Mouse (Mus musculus) erythroblast, adult 5-6 weeks (primary cell): ENCODE results near the gene Sigirr. TPM values are rescaled to one million over a fixed set of nuclear protein-coding genes. Genes with fewer than 3 reads are reported as not detected.
A peak's percentile ranks its signal among the peaks of the same experiment; 100 is the strongest.

Experiments
- ATAC-seq: replicated peaks from 2 replicates; pipeline ENCODE4 v1.8.0; 2016; ENCODE audit warnings: moderate number of reproducible peaks, mild to moderate bottlenecking, moderate TSS enrichment, inconsistent platforms; ENCODE audit not compliant: poor library complexity, low FRiP score, severe bottlenecking
- total RNA-seq, 2 experiments: library from RNA; stranded (forward) in 1 of 2; stranded (reverse) in 1 of 2; fragments of 150-400 nt in 1 of 2; fragments of 200-764, 138-1000 nt in 1 of 2; gene quantifications; 2 replicates each; pipeline versions ENCODE4 v1.2.3 to v1.2.4; 2015 to 2017; ENCODE audit warnings: low replicate concordance in 2 of 2

The Sigirr gene
- total RNA-seq, 2 experiments from 2014 or later = 4.2 to 4.4 TPM

DNA sequence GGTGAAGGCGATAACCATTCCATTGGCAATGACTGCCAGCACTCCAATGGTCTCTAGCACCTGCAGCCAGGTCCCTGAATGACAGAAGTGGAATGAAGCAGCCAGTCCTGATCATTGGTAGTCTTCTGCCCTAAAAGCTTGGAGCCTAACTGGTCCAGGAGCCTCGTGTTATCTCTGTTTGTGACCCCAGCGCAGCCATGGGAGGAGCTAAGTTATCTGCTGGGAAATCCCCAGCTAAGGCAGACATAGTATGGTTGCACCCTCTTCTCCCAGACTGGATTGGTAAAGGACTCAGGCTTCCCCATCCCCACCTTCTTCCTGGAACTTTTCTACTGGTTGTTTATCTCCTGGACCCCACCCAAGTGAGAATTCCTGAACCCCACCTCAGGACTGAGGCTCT lies 2.8 kb upstream of the Sigirr start:
- peak; percentile 52 for ATAC-seq

DNA sequence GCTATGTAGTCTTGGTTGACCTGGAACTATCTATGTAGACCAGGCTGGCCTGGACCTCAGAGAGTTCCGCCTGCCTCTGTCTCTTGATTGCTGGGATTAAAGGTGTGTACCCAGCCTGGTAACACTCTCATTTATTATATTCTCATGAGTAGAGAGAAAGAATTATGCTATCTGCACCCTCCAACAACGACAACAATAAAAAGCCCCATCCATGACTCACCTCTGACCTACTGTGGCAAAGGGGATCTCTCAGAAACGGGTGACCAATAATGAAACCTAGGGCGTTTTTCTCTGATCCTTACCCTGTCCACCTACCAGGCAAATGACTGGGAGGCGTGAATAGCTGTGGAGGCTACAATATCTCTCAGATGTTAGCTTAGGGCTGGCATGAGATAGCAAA lies 3.2 kb downstream of the Sigirr start:
- ATAC-seq = no peak

GRCm38 (mm10) chr7:141096649-141097056 lies 3.7 kb downstream of the Sigirr start:
- no peak for ATAC-seq

DNA sequence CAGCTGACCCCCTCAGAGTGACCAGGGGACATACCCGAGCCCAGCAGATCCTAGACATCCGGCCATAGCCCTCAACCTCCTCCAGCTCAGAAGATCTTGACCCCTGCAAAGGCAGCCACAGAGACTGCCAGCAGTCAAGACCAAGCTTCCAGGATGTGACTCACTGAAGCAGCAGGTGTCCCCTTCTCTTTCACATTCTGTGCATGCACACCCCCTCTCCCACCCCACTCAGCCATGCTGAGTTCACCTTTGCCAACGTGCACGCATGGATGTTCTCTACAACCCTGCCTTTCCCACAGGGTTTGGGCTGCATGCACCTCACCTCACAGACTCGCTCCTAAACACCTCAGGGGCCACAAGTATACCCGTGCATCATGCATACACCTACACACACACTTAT lies 4.4 kb downstream of the Sigirr start:
- ATAC-seq = no peak

DNA sequence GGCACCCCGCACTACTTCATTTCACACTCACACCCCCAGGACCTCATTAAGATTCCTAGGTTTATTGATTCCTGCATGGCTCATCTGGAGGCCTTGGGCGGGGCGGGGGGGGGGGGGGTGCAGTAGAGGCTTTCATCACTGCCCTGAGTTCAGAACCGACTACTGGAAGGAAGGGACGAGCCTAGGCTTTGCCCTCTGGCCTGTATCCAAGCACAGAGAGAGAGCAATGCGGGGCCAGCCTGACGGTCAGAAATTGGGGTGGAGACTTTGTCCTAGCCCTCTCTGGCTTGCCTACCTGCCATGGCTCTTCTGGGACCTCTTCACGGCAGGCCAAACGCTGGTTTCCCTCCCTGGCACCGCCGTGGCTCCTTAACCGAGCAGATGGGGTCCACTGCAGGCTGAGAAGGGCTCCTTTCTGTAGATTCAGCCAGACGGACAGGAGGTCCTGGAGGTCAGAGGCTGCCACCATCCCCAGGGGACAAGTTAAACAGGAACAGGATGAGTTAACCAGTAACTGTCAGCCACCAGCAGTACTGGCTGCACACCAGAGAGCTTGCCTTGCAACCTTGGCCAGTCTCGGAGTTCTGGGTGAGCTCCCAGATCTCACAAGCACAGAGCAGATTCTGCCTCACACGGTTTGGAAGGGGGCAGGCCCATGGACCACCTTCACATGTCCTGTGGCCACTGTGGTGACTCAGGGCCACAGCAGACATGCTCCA lies 5.7 kb downstream of the Sigirr start:
- ATAC-seq = no peak

GRCm38 (mm10) chr7:141093950-141094349 lies 6.4 kb downstream of the Sigirr start:
- ATAC-seq = no peak

- ATAC-seq = peak; percentile 95
Observed at GRCm38 (mm10) chr7:141092051-141092735, 8.2 kb downstream of the Sigirr start.

DNA sequence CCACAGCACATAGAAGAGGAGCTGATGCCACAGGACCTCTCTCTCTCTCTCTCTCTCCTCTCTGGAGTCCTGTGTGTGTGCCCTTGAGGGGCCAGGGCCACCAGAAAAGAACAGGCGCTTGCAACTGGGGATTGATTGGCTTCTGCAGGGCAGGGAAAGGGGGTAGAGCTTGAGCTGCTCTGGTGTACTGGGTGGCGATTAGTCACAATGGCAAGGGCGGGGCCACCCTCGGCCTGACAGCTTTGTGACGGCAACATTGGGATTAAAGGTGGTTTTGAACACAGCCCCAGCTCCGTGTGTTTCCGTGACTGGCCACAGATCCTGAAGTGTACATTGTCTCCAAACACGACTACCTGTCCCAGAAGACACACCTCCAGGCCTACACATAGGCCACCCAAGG lies 10.1 kb downstream of the Sigirr start:
- no peak for ATAC-seq

- ATAC-seq = no peak
Observed at GRCm38 (mm10) chr7:141088473-141088872, 11.9 kb downstream of the Sigirr start.

DNA sequence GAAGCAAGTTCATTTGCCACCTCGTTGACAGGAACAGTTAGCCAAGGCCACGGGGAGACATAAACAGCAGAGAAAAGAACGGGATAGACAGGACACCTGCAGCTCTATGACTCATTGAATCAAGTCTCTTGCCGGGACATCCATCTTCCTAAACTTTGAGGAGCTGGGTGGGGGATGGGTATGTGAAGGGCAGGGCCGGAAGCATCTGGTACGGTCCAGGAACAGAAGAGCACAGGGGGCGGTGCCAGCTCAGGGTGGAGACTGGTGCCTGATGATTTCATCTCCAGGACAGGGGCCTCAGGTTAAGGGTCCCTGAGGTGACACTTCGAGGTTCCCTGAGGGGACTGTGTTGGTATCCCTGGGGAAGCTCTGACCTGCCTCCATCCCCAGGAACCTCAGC lies 12.5 kb downstream of the Sigirr start:
- ATAC-seq = no peak

DNA sequence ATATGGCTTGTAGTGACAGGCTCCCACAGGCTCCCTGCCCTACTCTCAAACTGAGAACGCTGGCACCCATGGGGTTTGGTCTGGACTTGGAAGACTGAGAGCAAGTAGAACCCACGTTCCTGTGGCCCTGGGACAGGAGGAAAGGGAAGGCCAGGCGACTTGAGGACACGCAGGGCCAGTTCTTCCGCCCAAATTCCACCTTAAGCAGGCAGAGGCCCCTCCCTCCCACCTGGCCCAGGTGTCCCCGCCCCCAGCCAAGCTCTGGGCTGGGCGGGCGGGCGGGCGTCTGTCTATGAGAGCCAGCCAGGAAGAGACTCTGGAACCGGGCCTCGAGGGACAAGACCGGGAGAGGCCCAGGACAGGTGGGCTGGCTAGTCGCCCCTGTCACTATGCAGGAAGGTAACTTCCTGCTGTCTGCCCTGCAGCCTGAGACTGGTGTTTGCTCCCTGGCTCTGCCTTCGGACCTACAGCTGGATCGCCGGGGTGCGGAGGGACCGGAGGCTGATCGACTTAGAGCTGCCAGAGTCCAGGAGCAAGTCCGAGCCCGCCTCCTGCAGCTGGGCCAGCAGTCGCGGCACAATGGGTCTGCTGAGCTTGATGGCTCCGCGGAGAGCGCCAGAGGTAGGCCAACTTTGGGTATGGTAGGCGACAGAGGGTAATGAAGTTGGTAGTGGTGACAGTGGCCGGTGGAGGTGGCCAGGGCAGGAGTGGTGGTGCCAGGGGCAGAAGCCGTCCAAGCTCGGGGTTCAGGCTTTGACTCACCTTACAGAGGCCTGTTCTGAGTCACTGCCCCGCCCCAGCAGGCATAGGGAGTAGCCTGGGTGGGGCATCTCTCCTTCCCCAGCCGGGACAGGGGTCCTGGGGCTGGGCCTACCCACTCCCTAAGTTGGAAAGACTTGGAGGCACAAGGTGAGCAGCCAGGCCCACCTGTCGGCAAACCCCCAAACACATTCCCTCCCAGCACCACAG lies 20.6 kb downstream of the Sigirr start:
- no peak for ATAC-seq

- ATAC-seq = no peak
Observed at GRCm38 (mm10) chr7:141078876-141079275, 21.5 kb downstream of the Sigirr start.

DNA sequence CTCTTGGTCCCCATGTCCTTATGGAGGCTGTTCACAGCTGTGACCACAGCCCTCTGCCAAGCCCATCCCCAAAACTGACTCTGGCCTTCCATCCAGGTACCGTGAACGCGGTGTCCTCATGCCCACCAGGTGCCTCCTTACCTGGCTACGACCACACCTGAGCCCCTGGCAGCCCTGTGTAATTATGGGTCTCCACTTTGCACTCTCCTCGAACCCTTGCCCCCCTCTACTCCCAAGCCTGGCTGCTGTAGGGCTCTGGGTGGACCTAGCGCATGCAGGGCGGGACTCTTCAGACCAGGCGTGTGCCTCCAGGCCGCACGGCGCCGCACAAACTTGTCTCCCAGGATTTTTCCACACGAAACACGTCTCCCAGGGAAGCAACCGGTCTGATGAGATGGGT lies 22.5 kb downstream of the Sigirr start, which contains the start of gene Pkp3:
Pkp3 (plus strand) TSS at position 378 of the 400 bp plus-strand sequence.
- no peak for ATAC-seq

DNA sequence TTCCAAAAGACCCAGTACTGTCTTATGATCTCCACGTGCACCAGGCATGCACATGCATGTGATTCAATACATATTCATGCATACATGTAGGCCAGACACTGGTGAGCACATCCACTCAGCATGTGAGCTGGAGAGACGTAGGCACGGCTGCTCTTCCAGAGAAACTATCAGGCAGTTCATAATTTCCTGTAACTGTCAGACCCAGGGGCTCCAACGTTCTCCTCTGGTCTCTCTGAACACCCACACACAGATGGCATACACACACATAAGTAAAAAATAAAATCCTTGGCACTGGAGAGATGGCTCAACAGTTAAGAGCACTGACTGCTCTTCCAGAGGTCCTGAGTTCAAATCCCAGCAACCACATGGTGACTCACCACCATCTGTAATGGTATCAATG lies 26.6 kb downstream of the Sigirr start:
- no peak for ATAC-seq

DNA sequence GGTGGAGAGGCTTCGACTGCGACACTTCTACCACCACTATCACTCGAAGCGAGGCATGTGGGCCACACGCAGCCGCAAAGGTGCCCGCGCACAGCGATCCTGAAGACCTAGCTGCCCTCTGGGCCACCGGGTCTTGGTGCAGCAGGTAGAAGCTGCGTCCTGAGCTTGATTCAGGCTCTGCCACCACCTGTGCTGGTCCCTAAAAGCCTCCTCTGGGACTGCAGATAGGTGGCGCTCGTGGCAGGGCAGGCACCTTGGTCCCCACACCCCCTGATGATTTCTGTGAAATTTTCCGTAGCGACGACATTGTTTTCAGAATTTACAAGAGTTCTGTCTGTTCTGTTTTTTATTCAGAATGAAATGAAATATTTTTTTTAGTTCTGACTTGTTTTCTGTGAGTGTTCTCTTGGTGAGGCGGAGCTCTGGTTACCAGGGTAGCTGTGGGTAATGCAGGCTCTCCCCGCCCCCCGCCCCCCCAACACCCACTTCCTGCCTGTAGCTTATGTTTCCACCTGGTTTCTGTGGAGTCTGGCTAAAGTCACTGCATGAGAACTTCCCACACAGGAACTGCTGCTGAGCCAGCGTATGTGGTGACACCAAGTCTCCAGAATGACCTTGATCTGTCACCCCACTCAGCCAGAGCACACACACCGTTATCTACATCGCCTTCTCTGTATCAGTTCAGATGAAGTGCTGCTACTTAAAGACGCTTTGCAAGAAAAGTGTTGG lies 28.2 kb downstream of the Sigirr start:
- no peak for ATAC-seq

GRCm38 (mm10) chr7:141070058-141070862 lies 30.1 kb downstream of the Sigirr start:
- ATAC-seq = peak; percentile 50

DNA sequence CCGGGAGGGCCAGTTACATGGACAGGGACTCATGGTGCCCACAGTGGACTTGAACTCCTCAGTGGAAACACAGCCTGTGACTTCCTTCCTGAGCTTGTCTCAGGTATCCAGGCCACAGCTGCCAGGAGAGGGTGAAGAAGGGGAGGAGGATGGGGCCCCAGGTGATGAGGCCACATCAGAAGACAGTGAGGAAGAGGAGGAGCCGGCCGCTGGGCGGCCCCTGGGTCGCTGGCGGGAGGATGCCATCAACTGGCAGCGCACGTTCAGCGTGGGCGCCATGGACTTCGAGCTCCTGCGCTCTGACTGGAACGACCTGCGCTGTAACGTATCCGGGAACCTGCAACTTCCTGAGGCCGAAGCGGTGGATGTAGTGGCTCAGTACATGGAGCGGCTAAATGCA lies 32.0 kb downstream of the Sigirr start:
- no peak for ATAC-seq

DNA sequence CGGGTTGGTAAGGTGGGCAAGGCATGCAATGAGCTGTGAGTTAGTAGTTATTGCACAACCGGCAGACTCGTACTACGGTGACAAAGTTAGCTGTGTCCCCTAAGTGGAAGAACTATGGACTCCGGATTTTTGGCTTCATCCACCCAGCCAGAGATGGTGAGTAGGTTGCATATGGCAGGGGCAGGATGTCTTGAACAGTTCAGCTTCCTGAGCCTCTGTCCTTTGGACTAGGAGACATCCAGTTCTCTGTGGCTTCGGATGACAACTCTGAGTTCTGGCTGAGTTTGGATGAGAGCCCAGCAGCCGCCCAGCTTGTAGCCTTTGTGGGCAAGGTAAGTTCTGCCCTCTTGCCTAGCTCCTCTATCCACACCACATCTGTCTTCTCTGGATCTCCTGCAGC lies 35.8 kb downstream of the Sigirr start:
- ATAC-seq = no peak

DNA sequence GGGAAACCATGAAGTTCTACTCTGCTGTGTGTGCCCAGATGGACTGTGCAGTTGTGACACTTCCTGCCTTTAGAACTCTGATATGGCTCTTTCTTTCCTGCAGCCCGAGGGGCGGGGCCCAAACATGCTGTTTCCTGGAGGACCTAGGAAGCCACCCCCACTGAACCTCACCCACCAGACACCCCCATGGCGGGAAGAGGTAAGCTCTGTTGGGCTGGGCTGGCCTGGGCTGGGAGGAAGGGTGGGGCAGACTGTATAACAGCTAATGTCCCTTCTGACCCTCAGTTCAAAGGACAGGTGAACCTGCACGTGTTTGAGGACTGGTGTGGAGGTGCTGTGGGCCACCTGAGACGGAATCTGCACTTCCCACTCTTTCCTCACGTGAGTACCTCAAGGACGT lies 36.2 kb downstream of the Sigirr start:
- ATAC-seq = 0 out of 2 replicates have a peak, but pooled peaks have one; percentile 8
